Mouse (Mus musculus): ENCODE results near the gene Tex19.1.
A peak's percentile ranks its signal among the peaks of the same experiment; 100 is the strongest.
"Not testable (repeated sequence)": the region's sequence is repeated elsewhere in the genome, so short reads cannot be mapped to it uniquely, and the experiment has no call there.

Gene Tex19.1

DNA sequence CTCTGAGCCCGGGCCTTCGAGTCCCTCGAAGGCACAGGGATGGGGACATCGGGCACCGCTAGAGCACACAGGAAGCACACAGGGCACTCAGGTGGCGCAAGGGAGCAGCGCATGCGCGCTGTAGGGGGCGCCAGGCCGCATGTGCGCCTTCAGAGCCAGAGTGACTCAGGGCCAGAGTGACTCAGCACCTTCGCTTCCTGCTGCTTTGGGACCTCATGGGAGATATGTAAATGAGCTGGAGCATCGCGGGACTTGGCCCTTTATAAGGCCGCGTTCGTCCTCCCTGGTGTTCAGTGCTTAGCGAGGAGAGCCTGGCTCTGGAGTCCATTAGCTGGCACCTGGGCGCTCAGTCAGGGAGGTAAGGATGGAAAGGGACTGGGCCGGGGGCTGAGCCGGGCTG is at the start of gene Tex19.1:
Tex19.1 (plus strand) TSS at position 279 of the 400 bp plus-strand sequence.
- peak in 1 of 2 experiments; percentile 16 for DNase-seq

DNA sequence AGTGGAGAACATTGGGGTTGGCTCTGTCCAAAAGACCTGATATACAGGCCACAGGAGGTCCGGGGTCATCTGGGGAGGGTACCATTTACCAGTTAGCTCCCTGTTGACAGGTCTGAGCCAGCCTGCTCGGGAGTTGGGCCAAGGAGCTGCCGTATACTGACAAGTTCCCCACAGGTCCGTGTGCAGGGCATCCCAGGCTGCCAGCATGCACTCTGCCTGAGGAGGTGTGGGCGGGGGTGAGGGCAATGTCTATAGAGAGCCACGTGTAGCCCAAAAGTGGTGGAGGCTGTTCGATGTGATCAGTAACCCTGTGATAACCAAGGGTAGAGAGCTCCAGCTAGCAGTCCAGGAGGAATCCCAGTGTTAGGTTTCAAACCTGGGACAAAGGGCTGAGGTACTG is 46.2 kb upstream of the Tex19.1 start:
- DNase-seq, result peak; percentile 20 to 45

DNA sequence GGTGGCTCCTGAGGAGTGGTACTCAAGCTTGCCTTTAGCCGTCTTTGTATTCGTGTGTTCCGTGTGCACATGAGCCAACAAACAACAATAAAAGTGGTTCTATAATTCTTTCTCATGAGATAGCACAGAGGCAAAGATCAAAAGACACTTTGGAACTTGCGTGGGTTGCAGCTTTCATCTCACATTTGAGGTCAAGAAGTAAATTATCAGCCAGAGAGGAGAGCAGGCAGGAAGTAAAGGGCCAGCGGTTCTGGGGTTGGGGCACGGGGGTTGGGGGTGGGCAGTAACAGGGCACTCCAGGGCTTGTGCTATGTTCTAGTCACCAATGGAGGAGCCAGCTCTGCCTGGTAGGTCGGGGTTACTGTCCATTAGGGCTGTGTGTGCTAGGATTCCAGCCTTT is 45.3 kb upstream of the Tex19.1 start:
- DNase-seq, result peak; percentile 18 to 56

DNA sequence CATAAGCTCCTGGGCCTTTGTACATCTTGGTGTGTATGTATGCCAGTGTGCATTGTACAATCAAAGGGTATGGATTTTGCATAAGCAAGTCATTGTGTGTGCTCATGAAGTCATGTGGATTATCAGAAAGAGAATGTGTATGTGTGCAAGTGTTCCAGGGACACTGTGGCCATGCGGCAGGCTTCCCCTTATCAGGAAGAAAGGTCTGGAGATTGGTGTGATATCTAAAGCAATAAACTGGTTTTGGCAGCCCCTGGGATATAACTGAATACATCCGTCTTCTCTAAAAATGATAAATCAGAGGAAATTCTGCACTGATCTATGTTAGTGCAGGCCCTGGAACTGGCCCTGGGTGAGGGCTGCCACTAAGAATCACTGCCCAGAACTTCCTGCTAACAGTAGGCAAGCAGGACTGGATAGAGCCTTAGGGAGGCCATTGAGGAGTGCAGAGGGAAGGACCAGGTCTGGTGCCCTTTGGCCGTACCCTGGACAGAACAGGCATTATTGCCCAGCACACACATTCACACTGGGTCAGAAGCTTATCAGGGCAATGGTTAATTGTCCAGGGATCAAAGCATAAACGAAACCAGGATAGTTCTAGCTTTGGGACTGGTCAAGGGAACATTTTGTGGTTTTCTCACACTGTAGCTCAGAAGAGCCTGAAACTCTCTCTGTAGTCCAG is 44.7 kb upstream of the Tex19.1 start:
- no peak for DNase-seq

DNA sequence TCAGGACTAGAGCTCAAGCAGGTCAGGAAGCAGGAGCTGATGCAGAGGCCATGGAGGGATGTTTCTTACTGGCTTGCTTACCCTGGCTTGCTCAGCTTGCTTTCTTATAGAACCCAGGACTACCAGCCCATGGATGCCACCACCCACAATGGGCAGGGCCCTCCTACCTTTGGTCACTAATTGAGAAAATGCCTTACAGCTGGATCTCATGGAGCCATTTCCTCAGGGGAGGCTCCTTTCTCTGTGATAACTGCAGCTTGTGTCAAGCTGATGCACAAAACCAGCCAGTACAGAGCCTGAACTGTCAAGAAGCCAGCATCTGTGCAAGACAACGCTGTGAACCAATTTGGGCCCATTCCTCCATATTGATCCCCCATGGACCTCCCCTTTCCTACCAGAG is 38.7 kb upstream of the Tex19.1 start:
- DNase-seq, result not testable (repeated sequence)

DNA sequence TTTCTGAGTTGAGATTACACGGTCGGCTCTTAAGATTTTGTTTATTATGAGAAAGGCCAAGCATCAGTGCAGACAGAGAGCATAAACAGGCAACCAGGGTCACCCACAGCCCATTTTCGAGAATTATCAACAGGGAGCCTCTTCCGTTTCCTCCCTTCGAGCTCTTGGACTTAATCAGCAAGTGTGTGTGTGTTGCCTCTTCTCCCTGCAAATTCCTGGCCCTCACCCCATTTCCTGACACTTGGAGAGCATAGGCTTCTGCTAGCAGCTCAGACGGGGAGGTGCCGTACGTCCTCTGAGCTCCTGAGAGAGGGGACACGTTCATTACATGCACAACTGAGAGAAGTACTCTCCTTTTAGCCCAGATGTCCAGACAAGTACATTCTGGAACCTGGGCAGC is 37.9 kb upstream of the Tex19.1 start:
- peak; percentile 29 to 53 for DNase-seq

DNA sequence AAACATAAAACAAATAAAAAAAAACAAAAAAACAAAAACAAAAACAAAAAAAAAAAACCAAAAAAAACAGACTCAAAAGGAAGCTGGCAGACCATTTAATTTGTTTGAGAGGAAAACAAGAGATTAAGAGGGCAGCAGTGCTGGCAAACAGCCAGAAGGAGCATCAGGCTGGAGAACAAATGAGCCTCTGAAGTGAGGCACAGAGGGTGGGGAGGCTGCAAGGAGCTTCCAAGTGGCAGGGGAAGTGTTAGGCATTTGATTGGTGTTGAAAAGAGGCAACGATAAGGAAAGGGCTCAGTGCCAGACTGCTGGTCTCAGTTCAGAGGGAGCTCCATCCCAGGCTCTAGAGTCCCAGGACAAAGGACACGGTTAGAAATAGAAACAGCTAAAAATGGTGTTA is 36.0 kb upstream of the Tex19.1 start:
- peak; percentile 52 to 63 for DNase-seq

DNA sequence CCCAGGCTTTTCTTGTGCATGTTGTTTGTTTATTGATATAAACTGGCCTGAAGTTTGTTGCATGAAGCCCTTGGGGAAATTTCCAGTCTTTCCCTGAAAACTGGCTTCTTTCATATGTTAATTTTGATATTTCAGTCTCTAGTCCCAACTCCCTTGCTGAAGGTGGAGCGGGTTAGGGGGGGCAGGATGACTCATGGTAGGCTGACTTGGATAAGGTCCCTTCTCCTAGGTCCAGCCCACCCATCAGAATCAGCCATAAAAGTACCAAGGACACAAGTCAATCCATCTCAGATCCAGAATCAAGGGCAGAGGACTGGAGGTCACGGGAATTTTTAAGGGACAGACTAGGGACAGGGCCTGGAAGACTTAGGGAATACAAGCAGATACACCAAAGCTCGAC is 34.9 kb upstream of the Tex19.1 start:
- DNase-seq, result no peak

DNA sequence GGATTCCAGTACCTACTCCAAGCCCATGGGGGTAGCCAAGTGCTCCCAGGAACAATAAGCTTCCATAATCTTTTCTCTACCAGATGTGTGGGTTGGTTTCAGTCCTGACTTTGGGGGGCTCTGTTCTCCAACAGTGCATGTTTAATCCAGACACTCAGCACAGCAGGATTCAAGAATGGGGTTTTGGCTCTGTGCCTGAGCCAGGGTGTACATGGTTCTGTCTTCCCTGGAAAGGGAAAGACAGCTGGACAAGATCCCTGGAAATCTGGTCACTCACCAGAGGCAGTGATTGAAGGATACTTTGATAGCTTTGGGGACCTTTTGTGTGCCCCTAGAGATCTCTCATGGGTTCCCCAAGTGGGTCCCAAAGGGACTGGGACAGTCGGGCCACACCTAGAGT is 34.3 kb upstream of the Tex19.1 start:
- DNase-seq, result no peak

DNA sequence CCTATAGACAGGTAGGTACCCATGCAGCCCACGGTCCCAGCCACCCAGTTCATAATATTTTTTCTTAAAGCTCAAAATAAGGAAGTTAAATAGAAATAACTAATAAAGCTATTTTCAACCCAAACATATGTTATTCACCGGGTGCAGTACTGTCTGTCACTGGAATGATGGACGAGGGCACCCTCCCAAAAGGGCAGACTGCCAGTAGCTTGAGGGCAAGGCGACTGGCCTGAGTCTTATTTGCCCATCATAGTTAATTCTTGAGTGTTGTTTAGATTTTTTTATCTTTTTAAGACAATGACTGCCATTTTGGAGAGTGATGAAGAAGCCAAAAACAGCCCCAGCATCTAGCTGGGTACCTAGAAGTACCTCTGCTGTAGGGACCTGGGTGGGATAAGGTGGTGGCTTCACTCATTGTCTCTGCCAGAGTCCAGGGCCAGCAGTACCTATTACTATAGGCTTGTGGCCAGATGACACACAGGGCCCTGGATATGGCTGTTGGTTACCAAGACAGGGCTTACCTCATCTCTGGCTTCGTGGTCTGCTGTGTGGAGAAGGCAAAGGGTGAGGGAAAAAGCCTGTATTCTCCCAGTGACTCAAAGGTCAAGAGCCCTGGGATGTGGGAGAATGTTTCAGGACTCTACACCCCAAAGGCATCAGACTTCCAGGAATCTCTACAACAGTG is 33.7 kb upstream of the Tex19.1 start:
- DNase-seq, result no peak

DNA sequence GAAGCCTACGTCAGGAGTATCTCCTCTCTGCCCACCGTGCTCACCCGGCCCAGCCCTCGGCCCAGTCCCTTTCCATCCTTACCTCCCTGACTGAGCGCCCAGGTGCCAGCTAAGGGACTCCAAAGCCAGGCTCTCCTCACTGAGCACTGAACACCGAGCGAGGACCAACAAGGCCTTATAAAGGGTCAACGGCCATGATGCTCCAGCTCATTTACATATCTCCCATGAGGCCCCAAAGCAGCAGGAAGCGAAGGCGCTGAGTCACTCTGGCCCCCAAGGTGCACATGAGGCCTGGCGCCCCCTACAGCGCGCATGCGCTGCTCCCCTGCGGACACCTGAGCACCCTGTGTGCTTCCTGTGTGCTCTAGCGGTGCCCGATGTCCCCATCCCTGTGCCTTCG is 27.8 kb upstream of the Tex19.1 start:
- no peak for DNase-seq

DNA sequence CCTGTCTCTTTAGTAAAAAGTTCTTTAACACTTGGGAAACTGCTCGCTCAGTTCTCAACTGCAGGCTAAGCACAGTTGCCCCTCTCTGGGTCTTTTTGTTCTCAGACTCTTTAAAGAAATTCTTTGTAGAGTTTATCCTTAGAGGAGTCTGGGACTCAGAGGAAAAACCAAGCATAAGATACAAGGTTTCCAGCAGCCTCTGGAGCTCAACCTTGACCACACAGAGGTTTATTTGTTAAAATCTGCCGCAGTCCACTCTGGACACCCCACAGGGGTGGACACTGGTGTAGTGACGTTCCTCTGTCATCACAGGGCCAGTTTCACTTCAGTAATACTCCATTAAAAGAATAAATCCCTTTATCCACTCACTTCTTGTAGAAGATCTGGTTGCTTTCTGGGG is 27.4 kb upstream of the Tex19.1 start, which contains the start of gene Tex19.2:
Tex19.2 (minus strand) TSS at position 101 of the 400 bp plus-strand sequence.
- no peak for DNase-seq

DNA sequence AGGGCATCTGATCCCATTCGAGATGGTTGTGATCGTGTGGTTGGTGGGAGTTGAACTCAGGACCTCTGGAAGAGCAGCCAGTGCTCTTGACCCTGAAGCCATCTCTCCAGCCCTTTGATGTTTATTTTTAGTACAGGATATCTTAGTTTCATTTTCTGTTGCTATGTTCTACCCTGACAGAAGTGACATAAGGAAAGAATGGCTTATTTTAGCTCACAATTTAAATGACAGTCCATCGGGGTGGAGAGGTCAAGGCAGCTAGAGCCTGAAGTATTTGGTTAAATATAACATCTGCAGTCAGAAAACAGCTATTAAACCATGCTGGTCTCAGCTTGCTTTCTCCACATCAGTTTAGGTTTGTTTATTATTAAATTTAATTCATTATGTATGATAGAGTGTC is 24.8 kb upstream of the Tex19.1 start:
- DNase-seq, result peak in 1 of 2 experiments; percentile 34

DNA sequence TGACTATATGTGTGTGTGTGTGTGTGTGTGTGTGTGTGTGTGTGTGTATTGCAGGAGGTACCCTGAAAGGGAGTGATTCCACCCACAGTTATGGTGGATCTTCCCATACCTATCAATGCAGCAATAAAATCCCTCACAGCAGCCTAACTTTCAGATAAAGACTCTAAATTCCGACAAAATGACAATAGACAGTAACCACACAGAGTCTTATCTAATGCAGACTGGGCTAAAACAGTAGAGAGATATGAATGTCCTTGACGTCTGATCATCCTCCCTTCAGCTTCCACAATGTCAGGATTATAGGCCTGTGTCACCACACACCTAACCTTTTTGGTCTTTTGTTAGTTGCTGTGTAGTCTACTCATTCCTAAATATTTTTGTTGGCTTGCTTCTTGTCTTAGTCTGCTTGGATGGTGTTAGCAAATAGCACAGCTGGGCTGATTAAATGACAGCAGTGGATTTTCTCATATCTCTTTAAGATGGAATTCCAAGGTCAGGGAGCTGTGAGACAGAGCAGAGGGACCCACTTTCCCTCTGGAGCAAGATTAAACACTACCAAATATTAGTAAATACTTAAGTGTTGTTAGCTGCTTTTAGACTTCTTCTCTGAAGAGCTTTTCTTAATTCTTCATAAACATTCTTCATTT is 23.8 kb upstream of the Tex19.1 start:
- DNase-seq, result no peak

DNA sequence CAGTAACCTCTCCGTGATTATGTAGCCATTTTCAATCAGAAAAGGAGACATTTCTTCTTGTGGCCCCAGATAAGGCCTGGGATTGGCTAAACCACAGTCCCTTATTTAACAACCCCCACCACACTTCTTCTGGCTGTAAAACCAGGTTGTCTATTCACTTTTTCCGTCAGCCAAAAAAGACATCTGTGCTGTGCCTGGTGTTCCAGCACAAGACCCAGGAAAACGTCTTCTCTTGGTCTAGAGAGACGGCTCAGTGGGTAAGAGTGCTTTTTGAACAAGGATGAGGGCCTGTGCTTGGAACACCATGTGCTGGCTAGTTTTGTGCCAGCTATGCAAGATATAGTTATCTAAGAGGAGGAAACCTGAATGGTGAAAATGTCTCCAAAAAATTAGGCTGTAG is 22.5 kb upstream of the Tex19.1 start:
- DNase-seq, result no peak

DNA sequence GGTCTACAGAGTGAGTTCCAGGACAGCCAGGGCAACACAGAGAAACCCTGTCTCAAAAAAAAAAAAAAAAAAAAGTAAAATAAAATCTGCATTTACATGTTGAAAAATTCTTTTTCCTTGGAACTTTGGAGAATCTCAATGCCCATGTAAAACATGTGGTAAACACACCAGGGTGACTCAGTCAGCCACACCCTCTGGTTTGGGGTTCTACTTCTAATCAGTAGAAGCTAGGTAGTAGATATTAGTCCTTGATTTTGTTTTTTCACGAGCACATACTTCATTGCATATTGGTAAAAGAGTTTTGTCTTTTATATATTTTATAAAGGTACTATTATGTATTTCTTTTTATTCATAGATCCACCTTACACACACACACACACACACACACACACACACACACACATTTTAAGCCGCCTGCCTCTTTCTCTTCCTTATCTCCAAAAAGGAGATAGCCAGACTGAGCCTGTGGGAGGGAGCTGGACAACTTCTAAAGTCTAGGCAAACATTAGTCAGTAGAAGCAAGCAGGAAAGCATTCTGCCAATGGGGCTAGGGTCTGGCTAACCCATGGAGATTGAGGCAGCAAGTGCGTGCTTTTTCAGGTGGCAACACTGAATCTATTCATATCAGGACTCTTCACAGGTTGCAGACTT is 20.3 kb upstream of the Tex19.1 start:
- no peak for DNase-seq

DNA sequence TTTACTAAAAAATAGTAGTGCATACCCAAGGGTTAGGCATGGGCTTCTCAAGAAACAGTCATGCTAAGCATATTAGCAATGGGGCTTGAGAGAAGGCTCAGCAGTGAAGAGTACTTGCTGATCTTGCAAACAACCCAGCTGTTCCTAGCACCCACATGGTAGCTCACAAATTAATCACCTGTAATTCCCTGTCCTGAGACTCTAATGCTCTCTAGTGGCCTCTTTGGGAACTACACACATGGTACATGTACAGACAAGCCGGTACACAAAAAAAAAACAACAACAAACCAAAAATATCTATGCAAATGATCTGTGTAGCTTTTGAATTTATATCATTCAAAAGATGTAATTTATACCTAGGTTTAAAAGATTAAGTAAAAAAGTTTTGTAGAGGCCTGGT is 19.5 kb upstream of the Tex19.1 start:
- DNase-seq, result no peak

DNA sequence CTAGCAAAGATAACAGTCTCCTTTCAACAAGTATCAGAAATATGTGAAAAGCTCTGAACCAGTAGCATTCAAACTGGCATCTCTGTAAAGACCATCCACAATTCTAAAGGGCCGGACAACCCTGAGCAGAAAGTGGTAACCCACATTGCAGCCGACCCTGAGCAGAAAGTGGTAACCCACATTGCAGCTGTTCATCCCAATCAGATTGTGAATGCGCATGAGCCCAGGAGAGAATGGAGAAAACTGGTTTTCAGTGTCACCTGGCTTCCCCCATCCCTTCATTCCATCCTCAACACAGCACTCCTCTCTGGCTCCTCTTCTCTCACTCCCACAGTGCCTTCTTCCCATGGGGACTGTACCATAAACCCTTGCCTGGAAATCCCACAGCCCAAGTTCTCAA is 18.5 kb upstream of the Tex19.1 start:
- no peak for DNase-seq

DNA sequence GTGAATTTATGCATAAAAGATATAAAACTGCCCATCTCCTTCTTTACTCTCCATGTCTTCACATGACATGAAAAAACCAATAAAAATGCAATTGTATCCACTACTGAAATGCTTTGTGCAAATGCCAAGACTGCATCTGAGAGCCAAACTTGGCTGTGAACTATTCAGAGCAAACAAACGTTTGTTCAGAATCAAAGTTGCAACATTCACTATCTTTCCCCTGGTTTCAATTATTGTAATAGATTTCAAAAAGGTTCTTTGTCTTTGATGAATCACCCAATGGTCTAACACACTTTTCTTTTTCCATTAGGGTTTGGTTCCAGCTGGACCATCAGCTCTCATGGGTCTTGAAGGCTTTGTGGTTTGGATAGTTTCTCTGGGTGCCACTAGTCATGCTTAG is 16.3 kb upstream of the Tex19.1 start:
- no peak for DNase-seq

DNA sequence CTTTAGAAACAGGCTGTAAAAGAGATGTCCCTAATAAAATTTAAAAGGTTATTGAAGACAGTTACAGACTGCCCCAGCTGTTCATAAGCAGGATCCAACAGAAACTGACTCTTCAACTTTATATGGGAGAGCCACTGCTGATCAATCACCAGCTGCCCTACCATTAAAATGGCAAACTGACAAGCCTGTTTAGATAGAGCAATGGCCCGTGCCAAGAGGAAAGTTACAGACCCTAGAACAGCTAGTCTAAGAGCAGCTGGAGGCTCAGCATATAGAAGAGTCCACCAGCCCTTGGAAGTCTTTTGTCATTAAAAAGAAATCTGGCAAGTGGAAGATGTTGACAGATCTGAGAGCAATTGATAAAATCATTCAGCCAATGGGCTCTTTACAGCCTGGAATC is 11.3 kb upstream of the Tex19.1 start:
- no peak for DNase-seq

DNA sequence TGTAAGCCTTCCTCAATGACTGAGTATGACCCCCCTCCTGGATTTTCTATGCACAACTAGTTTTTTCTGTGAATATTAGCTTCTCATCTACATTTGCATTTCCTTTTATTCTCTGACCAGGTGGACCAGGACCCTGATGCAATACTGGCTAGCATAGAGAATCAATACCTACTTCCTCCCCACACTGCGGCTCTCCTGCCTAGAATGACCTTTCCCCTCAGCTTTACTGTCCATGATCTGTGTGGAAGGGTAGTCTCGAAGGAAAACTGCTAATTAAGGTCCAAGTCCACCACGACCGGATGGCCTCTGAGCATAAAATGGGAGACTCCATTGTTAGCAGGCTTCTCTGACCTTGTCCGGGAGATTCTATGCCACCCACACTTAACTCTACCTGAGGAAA is 8.3 kb upstream of the Tex19.1 start:
- no peak for DNase-seq

DNA sequence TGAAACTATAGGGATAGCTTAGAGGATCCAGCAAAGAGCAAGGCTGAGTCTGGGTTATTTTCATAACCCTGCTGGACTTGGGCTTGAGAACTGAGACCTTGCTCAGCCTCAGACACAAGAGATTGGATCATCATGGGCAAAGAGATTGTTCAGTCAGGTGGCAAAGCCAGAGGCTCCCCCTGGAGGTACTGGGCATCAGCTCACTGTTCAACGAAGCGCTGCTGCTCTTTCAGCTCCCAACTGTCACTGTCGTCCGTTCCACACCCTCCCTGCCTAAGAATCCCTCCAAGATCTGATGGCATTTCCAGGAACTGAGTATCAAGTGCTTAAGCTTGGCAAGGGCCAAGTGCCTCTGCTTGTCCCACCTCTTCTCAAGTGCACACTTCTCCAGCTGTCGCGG is 7.2 kb upstream of the Tex19.1 start:
- peak in 1 of 2 experiments; percentile 38 for DNase-seq

DNA sequence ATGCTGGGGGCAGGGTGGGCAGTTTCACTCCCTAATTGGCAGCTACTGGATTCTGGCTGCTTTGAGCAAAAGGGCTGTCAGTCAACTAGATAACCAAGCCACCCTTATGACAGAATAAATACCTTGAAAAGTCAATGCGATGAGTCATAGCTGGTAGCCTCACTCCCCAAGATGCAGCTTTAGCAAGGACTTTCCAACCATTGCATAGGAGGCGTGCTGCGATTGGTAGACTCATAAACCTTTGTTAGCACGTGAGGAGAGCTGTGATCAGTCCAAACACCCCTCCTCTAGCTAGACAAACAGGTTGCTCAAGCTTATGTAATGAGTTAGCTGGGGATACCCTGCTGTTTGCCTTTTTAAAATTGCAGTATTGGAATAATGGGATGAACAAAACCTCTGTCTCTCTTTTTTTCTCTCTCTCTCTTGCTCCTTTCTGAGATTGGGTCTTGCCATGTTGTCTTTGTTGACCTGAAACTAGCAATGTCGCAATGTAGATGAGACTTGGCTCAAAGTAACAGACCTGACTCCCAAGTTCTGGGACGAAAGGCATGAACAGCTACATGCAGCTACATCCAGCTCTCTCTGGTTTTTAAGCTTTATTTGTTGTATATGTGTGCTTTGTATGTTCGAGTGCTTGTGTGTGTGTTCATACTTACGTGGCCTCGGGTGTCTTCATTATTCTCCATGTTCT is 2.5 kb upstream of the Tex19.1 start:
- DNase-seq, result no peak

Data from kidney, postnatal 4 days (tissue).